Mouse (Mus musculus): ENCODE measurements around the gene Cacna2d4. TPM values are rescaled to one million over a fixed set of nuclear protein-coding genes. Genes with fewer than 3 reads are reported as not detected.

Gene Cacna2d4
- polyA plus RNA-seq, 1 experiment from 2014 or later = 0.03 TPM

- Histone ChIP-seq H3K9me3 (ENCODE audit: low read depth, low read length) (no peaks in the 10 kb centered on the region), H3K4me3 (ENCODE audit: low read depth, low read length) (no peak overlapping the region), H3K4me2 (no peak overlapping the region), H3K27ac (ENCODE audit: low read depth) (no peak overlapping the region), H3K9ac (no peak overlapping the region), H3K27me3 (ENCODE audit: insufficient read depth, low read length) (no peaks in the 10 kb centered on the region), H3K4me1 (ENCODE audit: insufficient read depth) (no peaks in the 10 kb centered on the region), H3K36me3 (ENCODE audit: insufficient read depth) (no peaks in the 10 kb centered on the region)
- no peak for TF ChIP-seq CTCF (IDR thresholded peaks at IDR 0.05; ENCODE audit: low read depth)
- WGBS = 66% methylated on average over 14 of the region's 14 CpGs
- DNase-seq (no peak), ATAC-seq (ENCODE audit: insufficient read depth) (no peak)
Observed at GRCm38 (mm10) chr6:119395421-119396308, 159.3 kb downstream of the Cacna2d4 start.

GRCm38 (mm10) chr6:119396309-119396634 lies 159.9 kb downstream of the Cacna2d4 start:
- no peaks in the 10 kb centered on the region for H3K27me3 ChIP-seq (ENCODE audit: insufficient read depth, low read length)
- H3K4me2 ChIP-seq = no peak overlapping the region
- H3K4me3 ChIP-seq (ENCODE audit: low read depth, low read length) = no peak overlapping the region
- H3K9me3 ChIP-seq (ENCODE audit: low read depth, low read length) = no peaks in the 10 kb centered on the region
- no peak overlapping the region for H3K27ac ChIP-seq (ENCODE audit: low read depth)
- no peak overlapping the region for H3K9ac ChIP-seq
- no peaks in the 10 kb centered on the region for H3K4me1 ChIP-seq (ENCODE audit: insufficient read depth)
- ATAC-seq (ENCODE audit: insufficient read depth) = peak; percentile 21; the same call in 1 of the 2 replicates
- DNase-seq = peak; percentile 51
- H3K36me3 ChIP-seq (ENCODE audit: insufficient read depth) = no peaks in the 10 kb centered on the region
- no peak for TF ChIP-seq CTCF (IDR thresholded peaks at IDR 0.05; ENCODE audit: low read depth)
- WGBS = 41% methylated on average over 5 of the region's 5 CpGs

GRCm38 (mm10) chr6:119399371-119399770 lies 163.0 kb downstream of the Cacna2d4 start:
- H3K9me3 ChIP-seq (ENCODE audit: low read depth, low read length) = no peaks in the 10 kb centered on the region
- DNase-seq = no peak
- H3K36me3 ChIP-seq (ENCODE audit: insufficient read depth) = no peaks in the 10 kb centered on the region
- H3K27me3 ChIP-seq (ENCODE audit: insufficient read depth, low read length) = no peaks in the 10 kb centered on the region
- ATAC-seq (ENCODE audit: insufficient read depth) = no peak
- H3K27ac ChIP-seq (ENCODE audit: low read depth) = no peak overlapping the region
- H3K9ac ChIP-seq = no peak overlapping the region
- WGBS = 88% methylated on average over 3 of the region's 3 CpGs
- no peaks in the 10 kb centered on the region for H3K4me1 ChIP-seq (ENCODE audit: insufficient read depth)
- no peak for TF ChIP-seq CTCF (IDR thresholded peaks at IDR 0.05; ENCODE audit: low read depth)
- no peak overlapping the region for H3K4me3 ChIP-seq (ENCODE audit: low read depth, low read length)
- H3K4me2 ChIP-seq = no peak overlapping the region

- Histone ChIP-seq H3K4me1 (ENCODE audit: insufficient read depth) (no peaks in the 10 kb centered on the region), H3K4me2 (no peak overlapping the region), H3K27me3 (ENCODE audit: insufficient read depth, low read length) (no peaks in the 10 kb centered on the region), H3K4me3 (ENCODE audit: low read depth, low read length) (no peak overlapping the region), H3K36me3 (ENCODE audit: insufficient read depth) (no peaks in the 10 kb centered on the region), H3K27ac (ENCODE audit: low read depth) (no peak overlapping the region), H3K9me3 (ENCODE audit: low read depth, low read length) (no peaks in the 10 kb centered on the region), H3K9ac (no peak overlapping the region)
- ATAC-seq (ENCODE audit: insufficient read depth) (no peak), DNase-seq (peak; percentile 15)
- no peak for TF ChIP-seq CTCF (IDR thresholded peaks at IDR 0.05; ENCODE audit: low read depth)
- 73% methylated on average over 3 of the region's 3 CpGs for WGBS
Observed at GRCm38 (mm10) chr6:119400649-119401048, 164.3 kb downstream of the Cacna2d4 start.

GRCm38 (mm10) chr6:119401545-119402304 lies 165.4 kb downstream of the Cacna2d4 start:
- ATAC-seq (ENCODE audit: insufficient read depth) (no peak), DNase-seq (no peak)
- Histone ChIP-seq H3K4me3 (ENCODE audit: low read depth, low read length) (no peak overlapping the region), H3K4me1 (ENCODE audit: insufficient read depth) (no peaks in the 10 kb centered on the region), H3K4me2 (no peak overlapping the region), H3K27ac (ENCODE audit: low read depth) (no peak overlapping the region), H3K9me3 (ENCODE audit: low read depth, low read length) (no peaks in the 10 kb centered on the region), H3K36me3 (ENCODE audit: insufficient read depth) (no peaks in the 10 kb centered on the region), H3K27me3 (ENCODE audit: insufficient read depth, low read length) (no peaks in the 10 kb centered on the region), H3K9ac (no peak overlapping the region)
- no peak for TF ChIP-seq CTCF (IDR thresholded peaks at IDR 0.05; ENCODE audit: low read depth)
- 80% methylated on average over 8 of the region's 8 CpGs for WGBS

Other genes with a start within 250 kb of the Cacna2d4 start
- 7.3 TPM in 2 replicates for gene Dcp1b, start 61.3 kb upstream of the Cacna2d4 start, polyA plus RNA-seq (2014; fragmentation: Nextera tagmentation; extraction: Ambion mirVana)
- gene Cacna1c, start 40.1 kb upstream of the Cacna2d4 start, polyA plus RNA-seq (2014; fragmentation: Nextera tagmentation; extraction: Ambion mirVana) = 9.4 and 10.6 TPM in 2 replicates
- 0.05 and 0.16 TPM in 2 replicates for gene Lrtm2, start 94.2 kb downstream of the Cacna2d4 start, polyA plus RNA-seq (2014; fragmentation: Nextera tagmentation; extraction: Ambion mirVana)
- 28.1 and 29.0 TPM in 2 replicates for gene Adipor2, start 181.2 kb downstream of the Cacna2d4 start, polyA plus RNA-seq (2014; fragmentation: Nextera tagmentation; extraction: Ambion mirVana)
- gene Fbxl14, start 243.1 kb downstream of the Cacna2d4 start, polyA plus RNA-seq (2014; fragmentation: Nextera tagmentation; extraction: Ambion mirVana) = 6.0 and 6.2 TPM in 2 replicates

All from lung, embryonic 14.5 days (tissue).